In the genomic region with DNA sequence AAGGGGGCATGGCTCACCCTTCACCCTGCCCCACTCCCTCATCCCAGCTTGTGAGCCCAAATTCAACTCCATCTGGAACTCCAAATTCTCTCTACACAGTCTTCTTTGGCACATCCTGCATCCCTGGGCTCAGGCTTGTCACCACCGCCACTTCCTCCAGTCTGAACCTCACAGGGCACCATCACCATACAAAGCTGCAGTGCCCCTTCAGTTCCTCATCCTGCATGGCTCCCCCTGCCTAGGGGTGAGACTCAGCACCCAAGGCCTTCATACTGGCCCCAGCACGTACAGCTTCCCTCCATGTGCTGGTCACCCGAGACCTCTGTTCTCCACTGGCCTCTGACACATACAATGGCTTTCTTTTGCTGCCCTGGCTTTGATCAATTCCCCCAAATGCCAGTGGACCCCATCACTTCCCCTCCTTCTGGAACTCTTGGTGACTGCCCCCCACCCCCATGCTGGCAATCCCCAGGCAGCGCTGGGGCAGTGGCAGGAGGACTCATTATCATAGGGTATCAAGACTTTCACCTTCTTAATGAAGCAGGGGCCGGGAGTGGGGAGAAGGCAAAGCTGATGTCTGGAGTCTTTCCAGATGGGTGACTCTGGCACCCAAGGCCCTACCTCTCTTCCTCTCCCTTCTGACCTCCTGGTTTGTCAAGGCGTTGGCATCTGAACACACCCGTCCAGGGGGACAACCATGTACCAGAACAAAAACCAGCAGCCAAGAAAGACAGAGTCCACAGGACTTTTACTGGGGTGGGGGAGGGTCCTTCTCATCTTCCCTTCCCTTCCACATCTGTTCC, we compare ENCODE assay signal across 10 mouse cellular contexts. TPM values are rescaled to one million over a fixed set of nuclear protein-coding genes. Genes with fewer than 3 reads are reported as not detected.
DNase-seq lines count a peak whose midpoint lies in the region; ATAC-seq and TF ChIP-seq lines count a peak whose summit lies in the region.
"Had no signal": no experiment of that assay in that cellular context is flagged by ENCODE, and none has a peak within 500 bp of the region (broad histone marks: within the 10 kb centered on the region; RNA-seq: fewer than 3 reads in every experiment).

No protein-coding gene starts in this region.

- H3K4me3 ChIP-seq in forebrain, embryonic 13.5 days: no peak overlapping the region
- H3K4me3 ChIP-seq in forebrain, embryonic 16.5 days (replicated peaks; ENCODE audit: low read length): no peak overlapping the region
- H3K4me3 ChIP-seq in layer of hippocampus, adult 2 months: no peak overlapping the region
- no peak overlapping the region for H3K4me3 ChIP-seq in liver, postnatal 0 days (ENCODE audit: low read depth, low read length)
- H3K4me3 ChIP-seq: erythroblast, embryonic 14.5 days had no signal

- H3K27me3 ChIP-seq in forebrain, embryonic 13.5 days: no peaks in the 10 kb centered on the region
- H3K27me3 ChIP-seq in forebrain, embryonic 16.5 days (replicated peaks; ENCODE audit: control insufficient read depth, insufficient read depth, low read length): no peaks in the 10 kb centered on the region
- H3K27me3 ChIP-seq in liver, postnatal 0 days (ENCODE audit: insufficient read depth, low read length): no peaks in the 10 kb centered on the region

- no peak for ATAC-seq in forebrain, embryonic 13.5 days
- ATAC-seq in forebrain, embryonic 16.5 days: no peak
- ATAC-seq in granulocyte monocyte progenitor cell, adult 5-6 weeks (replicated peaks; ENCODE audit: poor library complexity, severe bottlenecking): peak; percentile 55; the same call in 1 of the 2 replicates
- ATAC-seq in liver, postnatal 0 days: no peak
- no peak for ATAC-seq in erythroid progenitor cell, adult 5-6 weeks (replicated peaks; ENCODE audit: low FRiP score, poor library complexity, severe bottlenecking)

- 55% methylated on average over 7 of the region's 7 CpGs for WGBS in forebrain, embryonic 13.5 days
- 54% methylated on average over 7 of the region's 7 CpGs for WGBS in forebrain, embryonic 16.5 days
- 69% methylated on average over 7 of the region's 7 CpGs for whole genome bisulfite sequencing in liver, postnatal 0 days (ENCODE audit: insufficient replicate concordance)

- no peak for TF ChIP-seq EP300 in liver, postnatal 0 days (IDR thresholded peaks at IDR 0.05; ENCODE audit: low read depth)

- H3K4me2 ChIP-seq in forebrain, embryonic 13.5 days: no peak overlapping the region
- no peak overlapping the region for H3K4me2 ChIP-seq in forebrain, embryonic 16.5 days (ENCODE audit: low read length)
- no peak overlapping the region for H3K4me2 ChIP-seq in liver, postnatal 0 days (ENCODE audit: low read depth, low read length)

- peak overlapping the region; percentile 16; the same call in 1 of the 2 replicates for H3K9ac ChIP-seq in forebrain, embryonic 13.5 days
- no peak overlapping the region for H3K9ac ChIP-seq in forebrain, embryonic 16.5 days (replicated peaks; ENCODE audit: low read depth, low read length)
- no peak overlapping the region for H3K9ac ChIP-seq in liver, postnatal 0 days (replicated peaks)

- H3K36me3 ChIP-seq in forebrain, embryonic 13.5 days (ENCODE audit: poor library complexity, severe bottlenecking): peaks cover 20% of the 10 kb centered on the region; the same call in 1 of the 2 replicates
- no peaks in the 10 kb centered on the region for H3K36me3 ChIP-seq in forebrain, embryonic 16.5 days (ENCODE audit: control insufficient read depth, insufficient read depth)
- no peaks in the 10 kb centered on the region for H3K36me3 ChIP-seq in liver, postnatal 0 days (replicated peaks; ENCODE audit: insufficient read depth, low read length)

- peaks cover 54% of the 10 kb centered on the region for H3K4me1 ChIP-seq in forebrain, embryonic 13.5 days
- H3K4me1 ChIP-seq in forebrain, embryonic 16.5 days (replicated peaks; ENCODE audit: control insufficient read depth, insufficient read depth, low read length): peaks cover 29% of the 10 kb centered on the region
- H3K4me1 ChIP-seq in liver, postnatal 0 days (ENCODE audit: insufficient read depth): peaks cover 3% of the 10 kb centered on the region; the same call in 1 of the 2 replicates

- no peak overlapping the region for H3K27ac ChIP-seq in forebrain, embryonic 13.5 days
- H3K27ac ChIP-seq in forebrain, embryonic 16.5 days (ENCODE audit: low read length): no peak overlapping the region
- H3K27ac ChIP-seq in layer of hippocampus, adult 2 months: peak overlapping the region; percentile 70; the same call in 1 of the 2 replicates
- peak overlapping the region; percentile 2; the same call in 1 of the 2 replicates for H3K27ac ChIP-seq in liver, postnatal 0 days (ENCODE audit: low read depth)

- no peak for TF ChIP-seq CTCF in layer of hippocampus, adult 2 months (conservative IDR thresholded peaks at IDR 0.05)
- no peak for TF ChIP-seq CTCF in liver, postnatal 0 days (IDR thresholded peaks at IDR 0.05; ENCODE audit: low read depth)

- no peaks in the 10 kb centered on the region for H3K9me3 ChIP-seq in forebrain, embryonic 13.5 days (replicated peaks)
- H3K9me3 ChIP-seq in forebrain, embryonic 16.5 days (ENCODE audit: control insufficient read depth, low read length): no peaks in the 10 kb centered on the region
- H3K9me3 ChIP-seq in liver, postnatal 0 days (ENCODE audit: low read length): no peaks in the 10 kb centered on the region

- DNase-seq in layer of hippocampus, adult 2 months (ENCODE audit: low spot score in 2 of 2): no peak
- no peak for DNase-seq in layer of hippocampus, adult 9-11 months
- no peak for DNase-seq in liver, postnatal 0 days
- DNase-seq in embryo, embryonic 11 days: no peak
- DNase-seq: B cell, adult 2 months had no signal

RNA-seq across cellular contexts. Expression of a gene that starts 12.7 kb away (rescaled TPM):
- 4.4 and 4.7 TPM in 2 replicates for polyA plus RNA-seq in forebrain, embryonic 13.5 days (2015; fragmentation: Nextera tagmentation; extraction: Ambion mirVana)
- polyA plus RNA-seq in forebrain, embryonic 16.5 days (2015; fragmentation: Nextera tagmentation; extraction: Ambion mirVana): 8.5 and 10.2 TPM in 2 replicates
- total RNA-seq in layer of hippocampus, adult 2 months (2021): 100 to 1,000 TPM; 163 to 171 TPM
- total RNA-seq in granulocyte monocyte progenitor cell, adult 5-6 weeks (2014; fragmentation: Nextera tagmentation): 0.30 TPM in 1 of 2 replicates, not detected in the other
- total RNA-seq in granulocyte monocyte progenitor cell, adult 5-6 weeks (2017): not detected in 2 replicates
- polyA plus RNA-seq in liver, postnatal 0 days (2015; fragmentation: Nextera tagmentation; extraction: Ambion mirVana): 0.35 and 0.38 TPM in 2 replicates
- 0.42 TPM in 1 of 2 replicates, not detected in the other for total RNA-seq in erythroid progenitor cell, adult 5-6 weeks (2015; ENCODE audit: low replicate concordance)
- total RNA-seq in erythroid progenitor cell, adult 5-6 weeks (2017; ENCODE audit: low replicate concordance): 0.08 TPM in 1 of 2 replicates, not detected in the other

RNA-seq across cellular contexts. Expression of a gene that starts 55.2 kb away (rescaled TPM):
- polyA plus RNA-seq in forebrain, embryonic 13.5 days (2015; fragmentation: Nextera tagmentation; extraction: Ambion mirVana): 1.4 and 1.5 TPM in 2 replicates
- 2.6 and 2.9 TPM in 2 replicates for polyA plus RNA-seq in forebrain, embryonic 16.5 days (2015; fragmentation: Nextera tagmentation; extraction: Ambion mirVana)
- 1 to 10 TPM; 3.0 to 3.6 TPM for total RNA-seq in layer of hippocampus, adult 2 months (2021)
- not detected in 2 replicates for total RNA-seq in granulocyte monocyte progenitor cell, adult 5-6 weeks (2014; fragmentation: Nextera tagmentation)
- 0.17 TPM in 1 of 2 replicates, not detected in the other for total RNA-seq in granulocyte monocyte progenitor cell, adult 5-6 weeks (2017)
- polyA plus RNA-seq in liver, postnatal 0 days (2015; fragmentation: Nextera tagmentation; extraction: Ambion mirVana): 5.3 and 6.0 TPM in 2 replicates
- total RNA-seq in erythroid progenitor cell, adult 5-6 weeks (2015; ENCODE audit: low replicate concordance): 2.9 and 5.0 TPM in 2 replicates
- total RNA-seq in erythroid progenitor cell, adult 5-6 weeks (2017; ENCODE audit: low replicate concordance): 0.64 and 1.7 TPM in 2 replicates

RNA-seq across cellular contexts. Expression of a gene that starts 56.0 kb away (rescaled TPM):
- 2.4 and 3.1 TPM in 2 replicates for polyA plus RNA-seq in forebrain, embryonic 13.5 days (2015; fragmentation: Nextera tagmentation; extraction: Ambion mirVana)
- 3.9 and 4.8 TPM in 2 replicates for polyA plus RNA-seq in forebrain, embryonic 16.5 days (2015; fragmentation: Nextera tagmentation; extraction: Ambion mirVana)
- 10 to 100 TPM; 11.2 to 13.2 TPM for total RNA-seq in layer of hippocampus, adult 2 months (2021)
- total RNA-seq in granulocyte monocyte progenitor cell, adult 5-6 weeks (2014; fragmentation: Nextera tagmentation): 12.5 and 13.4 TPM in 2 replicates
- 9.8 and 12.1 TPM in 2 replicates for total RNA-seq in granulocyte monocyte progenitor cell, adult 5-6 weeks (2017)
- polyA plus RNA-seq in liver, postnatal 0 days (2015; fragmentation: Nextera tagmentation; extraction: Ambion mirVana): 6.9 and 7.5 TPM in 2 replicates
- total RNA-seq in erythroid progenitor cell, adult 5-6 weeks (2015; ENCODE audit: low replicate concordance): 71.7 and 73.8 TPM in 2 replicates
- 37.1 and 40.8 TPM in 2 replicates for total RNA-seq in erythroid progenitor cell, adult 5-6 weeks (2017; ENCODE audit: low replicate concordance)

Comparison
In these comparisons a context has a peak if more than half of its experiments do, and no peak if none do; other contexts are left out.
1. H3K27ac ChIP-seq: peak in layer of hippocampus, adult 2 months (single experiment) and liver, postnatal 0 days (single experiment); none in forebrain, embryonic 13.5 days (single experiment) and forebrain, embryonic 16.5 days (single experiment).
2. RNA of a gene that starts 12.7 kb away (total RNA-seq): 163 to 171 TPM in layer of hippocampus, adult 2 months; 0.08 to 0.42 TPM in erythroid progenitor cell, adult 5-6 weeks and 0.30 TPM in granulocyte monocyte progenitor cell, adult 5-6 weeks; every median in the first group is over 100 times any median in the second.